Mouse (Mus musculus) retina, adult 2 months (tissue): ENCODE data around the gene Cby3.

ENCODE experiments used
- DNase-seq: peaks from one replicate; pipeline ENCODE4 v3.0.0-alpha.2; 2012; ENCODE audit warnings: low read depth, low spot score

Cby3 gene

GRCm38 (mm10) chr11:50389011-50389410 lies 34.7 kb downstream of the Cby3 start:
- no peak for DNase-seq

- no peak for DNase-seq
Measured at GRCm38 (mm10) chr11:50389616-50390015, 35.4 kb downstream of the Cby3 start.

- no peak for DNase-seq
Measured at GRCm38 (mm10) chr11:50391272-50391960, 37.2 kb downstream of the Cby3 start.

- no peak for DNase-seq
Measured at GRCm38 (mm10) chr11:50393306-50393705, 39.0 kb downstream of the Cby3 start.

- no peak for DNase-seq
Measured at GRCm38 (mm10) chr11:50394731-50395130, 40.5 kb downstream of the Cby3 start.

GRCm38 (mm10) chr11:50396766-50397307 lies 42.6 kb downstream of the Cby3 start:
- no peak for DNase-seq

- DNase-seq: no peak
Measured at GRCm38 (mm10) chr11:50397316-50397715, 43.1 kb downstream of the Cby3 start.

GRCm38 (mm10) chr11:50398803-50399202 lies 44.5 kb downstream of the Cby3 start:
- DNase-seq: no peak

GRCm38 (mm10) chr11:50402481-50402880 lies 48.2 kb downstream of the Cby3 start:
- DNase-seq: no peak

- no peak for DNase-seq
Measured at GRCm38 (mm10) chr11:50403367-50404014, 49.2 kb downstream of the Cby3 start.

GRCm38 (mm10) chr11:50407235-50407634 lies 53.0 kb downstream of the Cby3 start:
- no peak for DNase-seq
